Comparison of ENCODE assay signal across 25 mouse cellular contexts in genomic region chr5:90760844-90761243, GRCm38 (mm10). TPM values are rescaled to one million over a fixed set of nuclear protein-coding genes. Genes with fewer than 3 reads are reported as not detected.
"Had no signal": no experiment of that assay in that cellular context is flagged by ENCODE, and none has a peak within 500 bp of the region (broad histone marks: within the 10 kb centered on the region; RNA-seq: fewer than 3 reads in every experiment).

No protein-coding gene starts in this region.

- ATAC-seq: midbrain, embryonic 16.5 days had no signal

- H3K4me3 ChIP-seq: midbrain, embryonic 10.5 days; midbrain, embryonic 12.5 days; myocyte; neural tube, embryonic 13.5 days; neural tube, embryonic 15.5 days; stomach, embryonic 15.5 days had no signal

- H3K36me3 ChIP-seq: midbrain, embryonic 10.5 days; midbrain, embryonic 12.5 days; neural tube, embryonic 13.5 days; neural tube, embryonic 15.5 days; stomach, embryonic 15.5 days had no signal

- H3K9me3 ChIP-seq: midbrain, embryonic 10.5 days; midbrain, embryonic 12.5 days; neural tube, embryonic 13.5 days; neural tube, embryonic 15.5 days; stomach, embryonic 15.5 days had no signal

- H3K9ac ChIP-seq: lung, embryonic 14.5 days; midbrain, embryonic 12.5 days; neural tube, embryonic 13.5 days; neural tube, embryonic 15.5 days; stomach, embryonic 15.5 days had no signal

- H3K27ac ChIP-seq: midbrain, embryonic 10.5 days; midbrain, embryonic 12.5 days; neural tube, embryonic 13.5 days; neural tube, embryonic 15.5 days; stomach, embryonic 15.5 days; stomach, postnatal 0 days had no signal

- DNase-seq: lung, adult 18-20 months; lung, embryonic 14.5 days; lung, postnatal 10 days; lung, postnatal 4 days; midbrain, embryonic 14.5 days; retina, postnatal 1 day; right cerebral cortex, adult 18-20 months; right cerebral cortex, postnatal 25 days; thymus, adult 2 months; thymus, postnatal 25 days; thymus, postnatal 4 days had no signal

RNA-seq across cellular contexts. Expression of gene Cxcl5, which starts 1.7 kb away (rescaled TPM):
- total RNA-seq: megakaryocyte-erythroid progenitor cell, adult 5-6 weeks had no signal
- polyA plus RNA-seq: lung, embryonic 14.5 days; lung, embryonic 16.5 days; midbrain, embryonic 12.5 days; midbrain, embryonic 14.5 days; neural tube, embryonic 13.5 days; testis, adult 2 months had no signal

RNA-seq across cellular contexts. Expression of gene Ppbp, which starts 7.5 kb away (rescaled TPM):
- total RNA-seq: megakaryocyte-erythroid progenitor cell, adult 5-6 weeks had no signal

RNA-seq across cellular contexts. Expression of gene Pf4, which starts 11.4 kb away (rescaled TPM):
- polyA plus RNA-seq: myocyte had no signal

RNA-seq across cellular contexts. Expression of gene Cxcl3, which starts 25.1 kb away (rescaled TPM):
- polyA plus RNA-seq: liver, embryonic 16.5 days; lung, embryonic 16.5 days; midbrain, embryonic 10.5 days; midbrain, embryonic 12.5 days; midbrain, embryonic 14.5 days; midbrain, embryonic 16.5 days; myocyte; neural tube, embryonic 11.5 days; neural tube, embryonic 13.5 days; stomach, embryonic 15.5 days; testis, adult 2 months had no signal

RNA-seq across cellular contexts. Expression of gene Cxcl15, which starts 33.5 kb away (rescaled TPM):
- total RNA-seq: megakaryocyte-erythroid progenitor cell, adult 5-6 weeks had no signal
- polyA plus RNA-seq: liver, embryonic 16.5 days; midbrain, embryonic 10.5 days; midbrain, embryonic 12.5 days; midbrain, embryonic 14.5 days; midbrain, embryonic 16.5 days; myocyte; neural tube, embryonic 13.5 days; neural tube, embryonic 15.5 days; spleen, adult 2 months; testis, adult 2 months had no signal
